Mouse (Mus musculus): ENCODE measurements around the gene Rbpj. TPM values are rescaled to one million over a fixed set of nuclear protein-coding genes. Genes with fewer than 3 reads are reported as not detected.
A peak's percentile ranks its signal among the peaks of the same experiment; 100 is the strongest.

Gene Rbpj
- polyA plus RNA-seq, 1 experiment from 2014 or later: 49.8 TPM

DNA sequence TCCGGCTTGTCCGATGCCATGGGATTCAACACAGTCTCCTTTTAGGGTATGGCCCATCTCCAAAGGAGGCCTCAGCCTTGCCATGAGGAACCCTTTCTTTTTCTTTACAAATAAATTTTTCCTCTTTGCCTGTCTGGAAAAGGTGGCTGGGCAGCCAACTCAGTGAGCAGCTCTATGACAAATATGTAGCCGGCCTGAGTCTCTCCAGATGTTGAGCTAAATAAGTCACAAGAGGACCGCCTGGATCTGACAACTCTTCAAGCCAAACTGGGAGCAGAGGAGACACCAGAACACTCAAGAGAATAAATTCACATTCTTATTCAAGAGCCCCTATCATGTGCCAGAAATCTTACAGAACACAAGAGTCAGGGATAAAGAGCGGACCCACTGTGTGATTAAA lies 10.5 kb upstream of the Rbpj start:
- no peak overlapping the region for H3K9ac ChIP-seq
- TF ChIP-seq CTCF (IDR thresholded peaks at IDR 0.05; ENCODE audit: low read depth): no peak
- no peak overlapping the region for H3K4me2 ChIP-seq
- ATAC-seq (ENCODE audit: insufficient read depth): no peak
- no peaks in the 10 kb centered on the region for H3K36me3 ChIP-seq (ENCODE audit: insufficient read depth)
- 72% methylated on average over 5 of the region's 5 CpGs for WGBS
- peak; percentile 26 for DNase-seq
- H3K4me3 ChIP-seq (ENCODE audit: low read depth, low read length): no peak overlapping the region
- H3K27ac ChIP-seq (ENCODE audit: low read depth): no peak overlapping the region
- no peaks in the 10 kb centered on the region for H3K27me3 ChIP-seq (ENCODE audit: insufficient read depth, low read length)
- H3K4me1 ChIP-seq (ENCODE audit: insufficient read depth): no peaks in the 10 kb centered on the region
- H3K9me3 ChIP-seq (ENCODE audit: low read depth, low read length): no peaks in the 10 kb centered on the region

DNA sequence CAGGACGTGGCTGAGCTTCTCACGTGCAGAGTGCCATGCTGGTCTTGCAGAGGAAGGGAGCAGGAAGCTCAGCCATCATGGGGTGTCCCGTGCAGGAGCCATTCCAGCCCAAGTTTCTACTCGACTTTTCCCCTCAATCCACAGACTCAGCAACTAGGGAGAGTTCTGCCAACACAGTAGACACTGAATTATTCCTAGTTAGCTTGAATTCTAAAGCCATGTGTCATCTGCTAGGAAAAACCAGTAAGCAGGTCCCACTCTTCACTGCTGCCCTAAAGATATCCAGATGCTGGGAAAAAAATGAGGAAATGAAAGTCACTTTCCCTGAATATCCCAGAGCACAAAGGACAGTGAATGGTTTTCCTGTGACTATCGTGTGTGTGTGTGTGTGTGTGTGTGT lies 5.8 kb upstream of the Rbpj start:
- Histone ChIP-seq H3K4me3 (ENCODE audit: low read depth, low read length) (no peak overlapping the region), H3K9me3 (ENCODE audit: low read depth, low read length) (no peaks in the 10 kb centered on the region), H3K4me2 (no peak overlapping the region), H3K9ac (no peak overlapping the region), H3K27ac (ENCODE audit: low read depth) (no peak overlapping the region), H3K36me3 (ENCODE audit: insufficient read depth) (no peaks in the 10 kb centered on the region), H3K4me1 (ENCODE audit: insufficient read depth) (peaks cover 4% of the 10 kb centered on the region; the same call in 1 of the 2 replicates), H3K27me3 (ENCODE audit: insufficient read depth, low read length) (no peaks in the 10 kb centered on the region)
- WGBS: 62% methylated on average over 5 of the region's 5 CpGs
- TF ChIP-seq CTCF (IDR thresholded peaks at IDR 0.05; ENCODE audit: low read depth): no peak
- ATAC-seq (ENCODE audit: insufficient read depth) (no peak), DNase-seq (no peak)

DNA sequence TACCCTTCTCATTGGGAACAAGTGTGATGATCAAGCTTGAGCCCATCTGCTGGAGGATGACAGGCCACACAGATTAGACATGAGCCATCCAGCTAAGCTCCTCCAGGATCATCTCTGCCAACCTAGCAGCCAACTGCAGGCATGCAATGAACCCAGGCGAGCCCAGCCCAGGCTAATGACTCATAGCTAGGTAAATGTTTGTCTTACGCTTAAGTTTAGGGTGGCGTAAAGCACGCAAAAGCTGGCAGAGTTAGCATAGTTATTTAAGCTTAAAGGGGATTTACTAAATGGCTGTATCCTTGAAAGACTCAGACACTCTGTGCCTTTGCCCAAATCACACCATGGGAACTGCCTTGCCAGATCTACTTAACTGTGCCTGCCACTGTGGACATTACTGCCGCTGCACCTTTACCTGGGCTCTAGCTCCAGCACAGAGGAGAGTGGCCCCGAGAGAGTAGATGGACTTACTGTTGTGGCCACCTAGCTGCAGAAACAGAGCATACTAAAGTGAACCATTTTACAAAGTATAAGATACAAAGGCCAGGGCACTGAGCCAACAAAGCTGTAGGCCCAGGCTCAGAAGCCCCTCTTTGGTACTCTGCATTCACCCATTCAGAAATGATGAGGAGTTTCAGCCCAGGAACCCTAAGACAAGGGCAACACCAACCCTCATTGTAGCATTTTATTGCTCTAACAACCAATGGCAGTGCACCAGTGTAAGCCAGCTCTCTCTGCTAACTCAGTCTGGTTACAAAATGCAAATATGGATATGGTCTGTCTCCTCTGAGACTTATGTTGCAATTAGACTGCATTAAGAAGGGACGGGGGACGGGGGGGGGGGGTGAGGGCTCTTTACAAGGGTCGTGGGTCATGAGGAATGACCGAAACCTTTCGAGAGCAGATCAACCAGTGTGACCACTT lies 2.6 kb upstream of the Rbpj start:
- Histone ChIP-seq H3K4me1 (ENCODE audit: insufficient read depth) (peaks cover 4% of the 10 kb centered on the region; the same call in 1 of the 2 replicates), H3K27me3 (ENCODE audit: insufficient read depth, low read length) (no peaks in the 10 kb centered on the region), H3K4me2 (no peak overlapping the region), H3K9me3 (ENCODE audit: low read depth, low read length) (no peaks in the 10 kb centered on the region), H3K36me3 (ENCODE audit: insufficient read depth) (no peaks in the 10 kb centered on the region), H3K4me3 (ENCODE audit: low read depth, low read length) (no peak overlapping the region), H3K27ac (ENCODE audit: low read depth) (peak overlapping the region; percentile 67), H3K9ac (no peak overlapping the region)
- TF ChIP-seq CTCF (IDR thresholded peaks at IDR 0.05; ENCODE audit: low read depth): peak; percentile 47
- DNase-seq: peak; percentile 57
- ATAC-seq (ENCODE audit: insufficient read depth): peak; percentile 22; the same call in 1 of the 2 replicates
- 62% methylated on average over 11 of the region's 11 CpGs for WGBS

DNA sequence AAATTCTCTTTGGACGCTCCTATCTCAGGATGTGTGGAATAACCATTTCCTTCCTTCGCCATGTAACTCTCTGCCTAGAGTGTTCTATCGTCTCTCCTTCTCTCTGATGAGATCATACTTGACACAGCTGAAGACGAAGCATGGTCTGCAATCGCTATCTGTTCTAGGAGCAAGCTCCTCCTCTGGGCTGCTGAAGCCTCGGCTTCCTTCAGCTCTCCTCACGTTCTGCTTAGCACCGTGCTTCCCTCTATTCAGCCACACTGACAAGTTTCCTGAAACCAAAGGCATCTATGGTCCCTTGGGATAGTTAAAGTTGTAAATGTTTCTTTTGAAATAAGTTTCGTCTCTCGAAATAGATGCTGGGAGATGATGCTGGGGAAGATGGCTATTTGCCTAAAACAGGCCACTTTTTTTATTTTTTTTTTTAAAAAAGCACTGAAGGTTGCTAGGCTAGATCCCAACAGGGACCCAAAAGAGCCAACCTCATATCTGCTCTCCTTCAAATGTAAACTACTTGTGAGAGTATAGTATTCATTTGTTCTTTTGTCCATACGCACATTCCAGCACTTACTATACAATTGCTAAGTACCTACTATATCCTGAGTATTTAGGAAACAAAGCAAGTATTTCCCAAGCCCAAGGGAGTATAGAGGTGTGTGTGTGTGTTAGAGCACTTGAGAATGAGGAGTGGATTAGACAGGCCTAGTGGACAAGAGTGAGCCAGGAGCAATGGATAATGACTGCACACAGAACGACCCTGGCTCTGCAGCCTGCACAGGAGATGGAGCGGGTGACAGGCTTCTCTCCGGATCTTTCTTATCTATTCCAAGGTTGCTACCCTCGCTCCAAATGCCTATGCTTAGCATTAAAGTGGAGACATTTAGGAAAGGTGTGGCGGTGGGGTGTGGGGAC lies 726 bp downstream of the Rbpj start:
- H3K27ac ChIP-seq (ENCODE audit: low read depth): 0 out of 2 replicates have a peak overlapping the region, but pooled peaks have one; percentile 48
- H3K4me2 ChIP-seq: no peak overlapping the region
- no peak overlapping the region for H3K4me3 ChIP-seq (ENCODE audit: low read depth, low read length)
- H3K27me3 ChIP-seq (ENCODE audit: insufficient read depth, low read length): no peaks in the 10 kb centered on the region
- H3K36me3 ChIP-seq (ENCODE audit: insufficient read depth): no peaks in the 10 kb centered on the region
- no peak for TF ChIP-seq CTCF (IDR thresholded peaks at IDR 0.05; ENCODE audit: low read depth)
- 57% methylated on average over 16 of the region's 16 CpGs for WGBS
- peaks cover 10% of the 10 kb centered on the region; the same call in 1 of the 2 replicates for H3K4me1 ChIP-seq (ENCODE audit: insufficient read depth)
- H3K9me3 ChIP-seq (ENCODE audit: low read depth, low read length): no peaks in the 10 kb centered on the region
- H3K9ac ChIP-seq: no peak overlapping the region
- ATAC-seq (ENCODE audit: insufficient read depth): peak; percentile 55; the same call in 1 of the 2 replicates
- DNase-seq: no peak

DNA sequence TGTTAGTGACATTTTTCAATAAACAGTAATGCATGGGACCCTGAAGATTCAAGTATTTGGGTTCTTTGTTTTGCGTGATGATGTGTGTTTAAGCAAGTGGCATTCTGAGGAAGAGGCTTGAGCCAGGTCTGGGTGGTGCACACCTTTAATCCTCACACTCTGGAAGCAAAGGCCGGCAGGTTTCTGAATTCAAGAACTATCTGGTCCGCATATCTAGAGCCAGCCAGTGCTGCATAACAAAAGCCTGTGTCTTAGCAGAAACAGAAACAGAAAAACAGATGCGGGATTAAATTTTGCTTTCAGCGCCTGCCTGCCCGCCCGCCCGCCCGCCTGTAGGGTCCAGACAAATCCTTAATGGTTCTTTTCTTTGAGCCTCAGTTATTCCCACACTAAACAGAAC lies 1.6 kb downstream of the Rbpj start:
- H3K4me2 ChIP-seq: no peak overlapping the region
- TF ChIP-seq CTCF (IDR thresholded peaks at IDR 0.05; ENCODE audit: low read depth): no peak
- H3K4me3 ChIP-seq (ENCODE audit: low read depth, low read length): no peak overlapping the region
- no peak for ATAC-seq (ENCODE audit: insufficient read depth)
- peaks cover 13% of the 10 kb centered on the region; the same call in 1 of the 2 replicates for H3K4me1 ChIP-seq (ENCODE audit: insufficient read depth)
- no peak overlapping the region for H3K27ac ChIP-seq (ENCODE audit: low read depth)
- no peaks in the 10 kb centered on the region for H3K9me3 ChIP-seq (ENCODE audit: low read depth, low read length)
- DNase-seq: no peak
- no peaks in the 10 kb centered on the region for H3K36me3 ChIP-seq (ENCODE audit: insufficient read depth)
- H3K27me3 ChIP-seq (ENCODE audit: insufficient read depth, low read length): no peaks in the 10 kb centered on the region
- no peak overlapping the region for H3K9ac ChIP-seq
- 82% methylated on average over 9 of the region's 9 CpGs for WGBS

DNA sequence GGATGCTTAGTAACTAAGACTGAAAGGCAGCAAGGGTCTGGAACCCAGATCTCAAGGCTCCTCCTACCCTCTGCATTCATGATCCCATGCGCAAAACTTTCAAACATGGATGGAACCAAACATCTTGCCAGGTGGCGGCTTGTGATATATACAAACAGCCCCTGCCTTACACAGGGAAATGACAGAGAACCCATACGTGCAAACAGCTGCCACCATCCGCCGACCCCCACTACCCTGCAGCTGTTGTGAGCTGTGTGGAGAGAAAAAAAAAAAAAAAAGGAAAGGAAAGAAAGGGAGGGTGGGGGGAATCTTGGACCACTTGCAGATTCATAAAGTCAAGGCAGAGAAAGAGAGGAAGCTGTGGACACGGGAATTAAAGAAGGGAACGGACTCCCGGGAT lies 2.4 kb downstream of the Rbpj start:
- TF ChIP-seq CTCF (IDR thresholded peaks at IDR 0.05; ENCODE audit: low read depth): no peak
- WGBS: 44% methylated on average over 8 of the region's 8 CpGs
- DNase-seq: no peak

More for the DNA sequence above, 2.4 kb downstream of the Rbpj start:
- Histone ChIP-seq H3K4me2 (peak overlapping the region; percentile 29), H3K27me3 (ENCODE audit: insufficient read depth, low read length) (no peaks in the 10 kb centered on the region), H3K4me1 (ENCODE audit: insufficient read depth) (peaks cover 12% of the 10 kb centered on the region; the same call in 1 of the 2 replicates), H3K9ac (no peak overlapping the region), H3K4me3 (ENCODE audit: low read depth, low read length) (no peak overlapping the region; the same call in 1 of the 2 replicates), H3K9me3 (ENCODE audit: low read depth, low read length) (no peaks in the 10 kb centered on the region), H3K36me3 (ENCODE audit: insufficient read depth) (no peaks in the 10 kb centered on the region), H3K27ac (ENCODE audit: low read depth) (no peak overlapping the region)
- ATAC-seq (ENCODE audit: insufficient read depth): no peak

Data from lung, embryonic 14.5 days (tissue).